11 mouse cellular contexts compared by ENCODE assay signal in the genomic region with DNA sequence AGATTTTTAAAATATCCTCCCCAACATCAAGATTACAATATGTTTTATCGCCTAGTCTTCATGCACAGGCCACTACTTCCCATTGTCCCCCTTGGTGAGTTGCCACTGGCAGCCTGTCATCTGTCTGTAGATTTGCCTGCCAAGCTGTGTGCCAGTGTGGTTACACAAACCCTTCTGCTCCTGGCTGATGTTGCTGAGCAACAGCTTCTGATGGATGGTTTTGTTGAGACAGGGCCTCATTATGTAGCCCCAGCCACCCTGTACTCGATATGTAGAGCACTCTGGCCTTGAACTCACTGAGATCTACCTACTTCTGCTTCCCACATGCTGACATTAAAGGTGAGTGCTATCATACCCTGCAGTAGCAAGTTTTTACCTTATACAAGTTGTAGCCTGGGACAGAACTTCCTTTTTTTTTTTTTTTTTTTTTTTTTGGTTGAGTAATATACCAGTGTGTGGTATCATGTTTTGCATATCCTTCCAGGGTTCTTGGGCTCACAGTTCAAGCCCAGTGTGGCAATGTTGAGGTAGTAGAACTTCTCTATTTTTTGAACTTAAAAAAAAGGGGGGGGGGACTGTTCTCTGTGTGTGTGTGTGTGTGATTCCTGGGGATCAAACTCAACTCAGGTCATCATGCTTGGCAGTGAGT. TPM values are rescaled to one million over a fixed set of nuclear protein-coding genes. Genes with fewer than 3 reads are reported as not detected.
A peak's percentile ranks its signal among the peaks of the same experiment; 100 is the strongest.
DNase-seq lines count a peak whose midpoint lies in the region; ATAC-seq and TF ChIP-seq lines count a peak whose summit lies in the region.
"Had no signal": no experiment of that assay in that cellular context is flagged by ENCODE, and none has a peak within 500 bp of the region (broad histone marks: within the 10 kb centered on the region; RNA-seq: fewer than 3 reads in every experiment).

No protein-coding gene starts in this region.

- H3K4me2 ChIP-seq in hindbrain, embryonic 14.5 days (replicated peaks) = no peak overlapping the region
- no peak overlapping the region for H3K4me2 ChIP-seq in hindbrain, embryonic 13.5 days
- H3K4me2 ChIP-seq: heart, embryonic 11.5 days; lung, embryonic 15.5 days had no signal

- WGBS in hindbrain, embryonic 14.5 days = 66% methylated on average over 2 of the region's 2 CpGs
- WGBS in hindbrain, embryonic 13.5 days = 77% methylated on average over 2 of the region's 2 CpGs
- WGBS in spleen, adult 2 months = 29% methylated on average over 2 of the region's 2 CpGs

- no peak overlapping the region for H3K27ac ChIP-seq in hindbrain, embryonic 14.5 days
- H3K27ac ChIP-seq in hindbrain, embryonic 13.5 days = no peak overlapping the region
- peak overlapping the region; percentile 78 for H3K27ac ChIP-seq in spleen, adult 2 months (ENCODE audit: insufficient read depth, low read length)
- H3K27ac ChIP-seq: lung, embryonic 15.5 days had no signal

- TF ChIP-seq POLR2A in spleen, adult 2 months (IDR thresholded peaks at IDR 0.05; ENCODE audit: low read depth, low read length) = no peak

- peaks cover 31% of the 10 kb centered on the region for H3K36me3 ChIP-seq in hindbrain, embryonic 14.5 days (replicated peaks; ENCODE audit: control insufficient read depth, insufficient read depth)
- peaks cover 33% of the 10 kb centered on the region for H3K36me3 ChIP-seq in hindbrain, embryonic 13.5 days
- H3K36me3 ChIP-seq in spleen, adult 2 months (ENCODE audit: control insufficient read depth, insufficient read depth, low read length) = peaks cover 21% of the 10 kb centered on the region

- no peak for DNase-seq in hindbrain, embryonic 14.5 days (ENCODE audit: low spot score)
- DNase-seq in spleen, adult 2 months (ENCODE audit: low read depth in 1 of 2, low spot score in 2 of 2) = peak; percentile 58 to 69
- DNase-seq in spleen, postnatal 4 days (ENCODE audit: low spot score in 2 of 2) = no peak
- DNase-seq in layer of hippocampus, adult 8-10 months (ENCODE audit: low spot score in 2 of 2) = peak; percentile 23 to 50
- DNase-seq in retina, embryonic 14.5 days (ENCODE audit: low spot score) = no peak
- DNase-seq in urinary bladder, adult 2 months (ENCODE audit: low spot score) = no peak
- DNase-seq in left cerebral cortex, postnatal 25 days (ENCODE audit: low spot score in 2 of 2) = no peak
- DNase-seq: kidney, postnatal 25 days had no signal

- peak; percentile 48; the same call in 1 of the 2 replicates for ATAC-seq in hindbrain, embryonic 14.5 days (ENCODE audit: low FRiP score)
- no peak; the same call in 1 of the 2 replicates for ATAC-seq in hindbrain, embryonic 13.5 days (ENCODE audit: low FRiP score)

- H3K9me3 ChIP-seq in hindbrain, embryonic 14.5 days (ENCODE audit: control insufficient read depth, low read length) = no peaks in the 10 kb centered on the region
- H3K9me3 ChIP-seq in hindbrain, embryonic 13.5 days = no peaks in the 10 kb centered on the region
- H3K9me3 ChIP-seq: lung, embryonic 15.5 days had no signal

- no peaks in the 10 kb centered on the region for H3K27me3 ChIP-seq in hindbrain, embryonic 14.5 days (ENCODE audit: control insufficient read depth, insufficient read depth, low read length)
- no peaks in the 10 kb centered on the region for H3K27me3 ChIP-seq in hindbrain, embryonic 13.5 days
- H3K27me3 ChIP-seq in spleen, adult 2 months (ENCODE audit: control insufficient read depth, insufficient read depth, low read length) = no peaks in the 10 kb centered on the region
- H3K27me3 ChIP-seq: lung, embryonic 15.5 days had no signal

- no peak overlapping the region for H3K9ac ChIP-seq in hindbrain, embryonic 14.5 days
- no peak overlapping the region for H3K9ac ChIP-seq in hindbrain, embryonic 13.5 days
- H3K9ac ChIP-seq: lung, embryonic 15.5 days had no signal

- no peak for TF ChIP-seq CTCF in spleen, adult 2 months (IDR thresholded peaks at IDR 0.05; ENCODE audit: extremely low read depth, insufficient read depth, insufficient read length, insufficient replicate concordance)

- no peaks in the 10 kb centered on the region for H3K4me1 ChIP-seq in hindbrain, embryonic 14.5 days (replicated peaks; ENCODE audit: control insufficient read depth, insufficient read depth, low read length)
- no peaks in the 10 kb centered on the region for H3K4me1 ChIP-seq in hindbrain, embryonic 13.5 days (replicated peaks)
- H3K4me1 ChIP-seq in spleen, adult 2 months (ENCODE audit: control insufficient read depth, insufficient read depth, insufficient read length) = peaks cover 14% of the 10 kb centered on the region; the same call in 1 of the 2 replicates
- H3K4me1 ChIP-seq: lung, embryonic 15.5 days had no signal

- H3K4me3 ChIP-seq in hindbrain, embryonic 14.5 days (replicated peaks; ENCODE audit: low read length) = no peak overlapping the region
- H3K4me3 ChIP-seq in hindbrain, embryonic 13.5 days = no peak overlapping the region
- H3K4me3 ChIP-seq in spleen, adult 2 months (ENCODE audit: extremely low read depth, insufficient read depth, insufficient read length) = no peak overlapping the region
- H3K4me3 ChIP-seq: lung, embryonic 15.5 days had no signal

- intact Hi-C loops in left cerebral cortex, postnatal 25 days (cut with DNase I) = no loop called here

RNA-seq across cellular contexts. Expression of a gene that starts 5.8 kb away (rescaled TPM):
- polyA plus RNA-seq in hindbrain, embryonic 14.5 days (2014; fragmentation: Nextera tagmentation; extraction: Ambion mirVana) = not detected in 2 replicates
- not detected in 2 replicates for polyA plus RNA-seq in hindbrain, embryonic 13.5 days (2015; fragmentation: Nextera tagmentation; extraction: Ambion mirVana)
- 16.6 and 21.4 TPM in 2 replicates for polyA plus RNA-seq in spleen, adult 2 months (2012; rRNA removed)
- under 1 TPM in 1 of 4 experiments, not detected in 3; 0.31 TPM for total RNA-seq in layer of hippocampus, adult 8-10 months (2022)
- polyA plus RNA-seq in urinary bladder, adult 2 months (2012; rRNA removed) = 0.23 and 0.24 TPM in 2 replicates
- not detected for total RNA-seq in left cerebral cortex, postnatal 25 days (2021)

RNA-seq across cellular contexts. Expression of a gene that starts 22.7 kb away (rescaled TPM):
- polyA plus RNA-seq in hindbrain, embryonic 14.5 days (2014; fragmentation: Nextera tagmentation; extraction: Ambion mirVana) = 60.4 and 68.9 TPM in 2 replicates
- polyA plus RNA-seq in hindbrain, embryonic 13.5 days (2015; fragmentation: Nextera tagmentation; extraction: Ambion mirVana) = 94.1 and 96.0 TPM in 2 replicates
- polyA plus RNA-seq in spleen, adult 2 months (2012; rRNA removed) = 49.0 and 50.0 TPM in 2 replicates
- total RNA-seq in layer of hippocampus, adult 8-10 months (2022) = 10 to 100 TPM; 32.2 to 40.7 (median 37.0) TPM
- polyA plus RNA-seq in urinary bladder, adult 2 months (2012; rRNA removed) = 82.2 and 89.4 TPM in 2 replicates
- 10 to 100 TPM; 40.9 to 41.9 TPM for total RNA-seq in left cerebral cortex, postnatal 25 days (2021)

RNA-seq across cellular contexts. Expression of a gene that starts 29.0 kb away (rescaled TPM):
- polyA plus RNA-seq in hindbrain, embryonic 14.5 days (2014; fragmentation: Nextera tagmentation; extraction: Ambion mirVana) = not detected in 2 replicates
- not detected in 2 replicates for polyA plus RNA-seq in hindbrain, embryonic 13.5 days (2015; fragmentation: Nextera tagmentation; extraction: Ambion mirVana)
- polyA plus RNA-seq in spleen, adult 2 months (2012; rRNA removed) = 0.16 and 0.61 TPM in 2 replicates
- under 1 TPM in 1 of 4 experiments, not detected in 3; 0.14 TPM for total RNA-seq in layer of hippocampus, adult 8-10 months (2022)
- 0.04 and 0.11 TPM in 2 replicates for polyA plus RNA-seq in urinary bladder, adult 2 months (2012; rRNA removed)
- under 1 TPM in 1 of 2 experiments, not detected in 1; 0.53 TPM for total RNA-seq in left cerebral cortex, postnatal 25 days (2021)
- polyA plus RNA-seq: heart, embryonic 11.5 days had no signal

RNA-seq across cellular contexts. Expression of a gene that starts 29.8 kb away (rescaled TPM):
- not detected in 2 replicates for polyA plus RNA-seq in hindbrain, embryonic 14.5 days (2014; fragmentation: Nextera tagmentation; extraction: Ambion mirVana)
- polyA plus RNA-seq in hindbrain, embryonic 13.5 days (2015; fragmentation: Nextera tagmentation; extraction: Ambion mirVana) = not detected in 2 replicates
- polyA plus RNA-seq in spleen, adult 2 months (2012; rRNA removed) = not detected in 2 replicates
- total RNA-seq in layer of hippocampus, adult 8-10 months (2022) = not detected
- not detected in 2 replicates for polyA plus RNA-seq in urinary bladder, adult 2 months (2012; rRNA removed)
- total RNA-seq in left cerebral cortex, postnatal 25 days (2021) = not detected
- polyA plus RNA-seq: heart, embryonic 11.5 days; lung, embryonic 15.5 days had no signal

RNA-seq across cellular contexts. Expression of a gene that starts 35.9 kb away (rescaled TPM):
- polyA plus RNA-seq in hindbrain, embryonic 14.5 days (2014; fragmentation: Nextera tagmentation; extraction: Ambion mirVana) = 62.7 and 70.1 TPM in 2 replicates
- polyA plus RNA-seq in hindbrain, embryonic 13.5 days (2015; fragmentation: Nextera tagmentation; extraction: Ambion mirVana) = 108 and 109 TPM in 2 replicates
- polyA plus RNA-seq in spleen, adult 2 months (2012; rRNA removed) = 29.8 and 31.3 TPM in 2 replicates
- 10 to 100 TPM; 53.1 to 64.6 (median 56.2) TPM for total RNA-seq in layer of hippocampus, adult 8-10 months (2022)
- polyA plus RNA-seq in urinary bladder, adult 2 months (2012; rRNA removed) = 70.7 and 77.4 TPM in 2 replicates
- 10 to 100 TPM; 54.4 to 54.8 TPM for total RNA-seq in left cerebral cortex, postnatal 25 days (2021)

Comparison
In these comparisons a context has a peak if more than half of its experiments do, and no peak if none do; other contexts are left out.
1. DNase-seq: peak in spleen, adult 2 months (2 of 2) and layer of hippocampus, adult 8-10 months (2 of 2); none in hindbrain, embryonic 14.5 days (single experiment), spleen, postnatal 4 days (0 of 2), retina, embryonic 14.5 days (single experiment), urinary bladder, adult 2 months (single experiment) and left cerebral cortex, postnatal 25 days (0 of 2).
2. RNA of a gene that starts 5.8 kb away (polyA plus RNA-seq): 16.6 to 21.4 TPM in spleen, adult 2 months; 0.23 to 0.24 TPM in urinary bladder, adult 2 months, not detected in hindbrain, embryonic 13.5 days and not detected in hindbrain, embryonic 14.5 days; every median in the first group is over 10 times any median in the second.